8 mouse cellular contexts compared by ENCODE assay signal in the genomic region with DNA sequence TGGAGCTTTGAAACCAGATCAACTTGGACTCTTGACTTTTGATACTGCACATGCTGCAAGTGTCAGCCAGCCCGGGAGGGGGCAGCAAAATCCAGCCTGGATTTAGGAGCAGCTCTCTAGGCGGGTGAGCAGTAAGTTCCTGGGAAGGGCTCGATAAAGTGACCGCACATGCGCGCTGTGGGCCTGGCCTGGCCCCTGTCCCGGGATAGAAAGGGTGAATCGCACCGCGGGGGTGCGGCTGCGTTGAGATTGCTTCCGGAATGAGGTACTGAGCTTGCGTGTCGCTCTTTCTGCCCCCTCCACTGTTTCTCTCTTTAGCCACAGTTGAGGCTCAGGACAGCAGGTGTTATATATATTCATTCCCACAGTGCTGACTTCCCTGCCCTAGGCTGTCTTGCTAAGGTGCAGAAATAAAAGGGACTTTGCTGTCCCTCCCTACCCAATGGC. TPM values are rescaled to one million over a fixed set of nuclear protein-coding genes. Genes with fewer than 3 reads are reported as not detected.
DNase-seq lines count a peak whose midpoint lies in the region; ATAC-seq and TF ChIP-seq lines count a peak whose summit lies in the region.

No protein-coding gene starts in this region.

- peak; percentile 97 for DNase-seq in ES-CJ7 (ENCODE audit: low read depth, low spot score)
- DNase-seq in cerebellum, adult 11 months, result peak; percentile 62
- DNase-seq in forebrain, postnatal 0 days, result peak; percentile 91
- DNase-seq in heart, postnatal 4 days, result peak; percentile 91
- DNase-seq in layer of hippocampus, adult 8-10 months (ENCODE audit: low spot score in 2 of 2), result peak; percentile 84 to 88
- peak; percentile 56 for DNase-seq in ovary, postnatal 10 days (ENCODE audit: low spot score)
- DNase-seq in thymus, postnatal 10 days (ENCODE audit: low spot score in 2 of 2), result peak; percentile 47 to 75

- peak; percentile 83 for TF ChIP-seq CTCF in forebrain, postnatal 0 days (IDR thresholded peaks at IDR 0.05; ENCODE audit: low read depth)

- no peak overlapping the region for H3K27ac ChIP-seq in forebrain, postnatal 0 days (ENCODE audit: low read depth, low read length)
- H3K27ac ChIP-seq in lung, embryonic 15.5 days, result no peak overlapping the region

- H3K9me3 ChIP-seq in forebrain, postnatal 0 days (ENCODE audit: low read length), result no peaks in the 10 kb centered on the region
- H3K9me3 ChIP-seq in lung, embryonic 15.5 days, result no peaks in the 10 kb centered on the region

- no peaks in the 10 kb centered on the region for H3K36me3 ChIP-seq in forebrain, postnatal 0 days (ENCODE audit: insufficient read depth)
- no peaks in the 10 kb centered on the region for H3K36me3 ChIP-seq in lung, embryonic 15.5 days

- under 1% methylated on average over 15 of the region's 15 CpGs for WGBS in forebrain, postnatal 0 days
- 0% methylated on average over 15 of the region's 15 CpGs for WGBS in lung, embryonic 15.5 days

- peak overlapping the region; percentile 42 for H3K4me3 ChIP-seq in forebrain, postnatal 0 days (ENCODE audit: low read depth, low read length)
- peak overlapping the region; percentile 39 for H3K4me3 ChIP-seq in lung, embryonic 15.5 days

- peak overlapping the region; percentile 74 for H3K4me2 ChIP-seq in forebrain, postnatal 0 days (ENCODE audit: low read depth)
- H3K4me2 ChIP-seq in lung, embryonic 15.5 days, result peak overlapping the region; percentile 68

- H3K27me3 ChIP-seq in forebrain, postnatal 0 days (ENCODE audit: insufficient read depth, low read length), result no peaks in the 10 kb centered on the region
- no peaks in the 10 kb centered on the region for H3K27me3 ChIP-seq in lung, embryonic 15.5 days

- peak overlapping the region; percentile 51 for H3K9ac ChIP-seq in forebrain, postnatal 0 days
- peak overlapping the region; percentile 23; the same call in 1 of the 2 replicates for H3K9ac ChIP-seq in lung, embryonic 15.5 days

- H3K4me1 ChIP-seq in forebrain, postnatal 0 days (ENCODE audit: insufficient read depth), result 0 out of 2 replicates have a peak, but pooled peaks cover 8% of the 10 kb centered on the region
- H3K4me1 ChIP-seq in lung, embryonic 15.5 days, result 0 out of 2 replicates have a peak, but pooled peaks cover 6% of the 10 kb centered on the region

- ATAC-seq in forebrain, postnatal 0 days, result peak; percentile 99
- peak; percentile 93 for ATAC-seq in lung, embryonic 15.5 days (ENCODE audit: borderline replicate concordance, extremely low read depth, low FRiP score, low TSS enrichment)

RNA-seq across cellular contexts. Expression of a gene that starts 52.1 kb away (rescaled TPM):
- total RNA-seq in forebrain, postnatal 0 days (2014; rRNA removed), result 14.8 and 16.6 TPM in 2 replicates
- 26.3 and 26.8 TPM in 2 replicates for polyA plus RNA-seq in forebrain, postnatal 0 days (2015; fragmentation: Nextera tagmentation; extraction: Ambion mirVana)
- 1 to 10 TPM; 3.0 to 3.3 TPM for total RNA-seq in heart, postnatal 4 days (2021)
- total RNA-seq in layer of hippocampus, adult 8-10 months (2022), result 10 to 100 TPM; 26.5 to 31.7 (median 28.4) TPM
- 11.1 and 12.4 TPM in 2 replicates for polyA plus RNA-seq in lung, embryonic 15.5 days (2015; fragmentation: Nextera tagmentation; extraction: Ambion mirVana)
